Mouse (Mus musculus): Measurements from ENCODE around the gene Anapc5. TPM values are rescaled to one million over a fixed set of nuclear protein-coding genes. Genes with fewer than 3 reads are reported as not detected.

Anapc5 gene
- polyA plus RNA-seq, 1 experiment from 2014 or later = 544 TPM

DNA sequence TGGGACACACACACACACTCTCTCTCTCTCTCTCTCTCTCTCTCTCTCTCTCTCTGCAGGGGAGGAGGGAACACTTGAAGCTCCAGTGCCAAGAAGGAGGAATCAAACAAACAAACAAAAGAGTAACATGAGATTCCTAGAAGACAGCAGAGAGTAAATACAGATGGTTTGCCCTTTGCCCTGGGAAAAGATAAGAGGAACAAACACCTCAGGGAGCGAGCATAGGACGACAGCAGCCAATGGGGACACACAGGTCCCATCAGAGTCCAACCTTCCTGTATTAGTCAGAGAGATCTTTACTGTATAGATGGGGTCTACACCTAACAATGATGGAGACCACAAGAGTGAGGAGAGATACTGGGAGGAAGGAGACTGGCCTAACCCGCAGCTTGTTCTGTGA, 23.3 kb downstream of the Anapc5 start:
- H3K9ac ChIP-seq = no peak overlapping the region
- H3K4me2 ChIP-seq = no peak overlapping the region
- H3K27me3 ChIP-seq (replicated peaks) = no peaks in the 10 kb centered on the region
- no peaks in the 10 kb centered on the region for H3K9me3 ChIP-seq
- WGBS = 93% methylated on average over 3 of the region's 3 CpGs
- no peak for ATAC-seq (replicated peaks)
- peaks cover 16% of the 10 kb centered on the region for H3K4me1 ChIP-seq
- no peak overlapping the region for H3K4me3 ChIP-seq
- peaks cover 67% of the 10 kb centered on the region for H3K36me3 ChIP-seq (replicated peaks)
- 0 out of 2 replicates have a peak overlapping the region, but pooled peaks have one; percentile 25 for H3K27ac ChIP-seq

DNA sequence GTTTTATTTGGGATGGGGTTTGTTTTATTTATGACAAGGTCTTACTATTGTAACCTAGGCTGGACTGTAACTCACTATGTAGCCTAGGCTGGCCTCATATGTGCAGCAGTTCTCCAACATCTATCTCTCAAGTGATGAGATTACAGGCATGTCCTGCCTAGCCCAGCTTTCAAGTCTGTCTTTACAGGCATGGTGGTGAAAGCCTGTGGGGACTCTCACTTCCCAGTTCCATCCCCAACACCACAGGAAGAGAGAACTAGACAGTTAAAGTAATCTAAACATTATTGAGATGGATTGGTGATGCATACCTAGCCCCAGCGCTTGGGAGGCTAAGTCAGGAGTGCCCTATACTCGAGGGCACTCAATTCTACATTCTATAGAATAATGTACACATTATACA, 32.4 kb downstream of the Anapc5 start:
- Histone ChIP-seq H3K4me3 (no peak overlapping the region), H3K27ac (no peak overlapping the region), H3K27me3 (replicated peaks) (no peaks in the 10 kb centered on the region), H3K36me3 (replicated peaks) (peaks cover 42% of the 10 kb centered on the region), H3K4me2 (no peak overlapping the region), H3K9me3 (no peaks in the 10 kb centered on the region), H3K4me1 (no peaks in the 10 kb centered on the region), H3K9ac (no peak overlapping the region)
- ATAC-seq (replicated peaks) = no peak
- 97% methylated on average over 2 of the region's 2 CpGs for WGBS

DNA sequence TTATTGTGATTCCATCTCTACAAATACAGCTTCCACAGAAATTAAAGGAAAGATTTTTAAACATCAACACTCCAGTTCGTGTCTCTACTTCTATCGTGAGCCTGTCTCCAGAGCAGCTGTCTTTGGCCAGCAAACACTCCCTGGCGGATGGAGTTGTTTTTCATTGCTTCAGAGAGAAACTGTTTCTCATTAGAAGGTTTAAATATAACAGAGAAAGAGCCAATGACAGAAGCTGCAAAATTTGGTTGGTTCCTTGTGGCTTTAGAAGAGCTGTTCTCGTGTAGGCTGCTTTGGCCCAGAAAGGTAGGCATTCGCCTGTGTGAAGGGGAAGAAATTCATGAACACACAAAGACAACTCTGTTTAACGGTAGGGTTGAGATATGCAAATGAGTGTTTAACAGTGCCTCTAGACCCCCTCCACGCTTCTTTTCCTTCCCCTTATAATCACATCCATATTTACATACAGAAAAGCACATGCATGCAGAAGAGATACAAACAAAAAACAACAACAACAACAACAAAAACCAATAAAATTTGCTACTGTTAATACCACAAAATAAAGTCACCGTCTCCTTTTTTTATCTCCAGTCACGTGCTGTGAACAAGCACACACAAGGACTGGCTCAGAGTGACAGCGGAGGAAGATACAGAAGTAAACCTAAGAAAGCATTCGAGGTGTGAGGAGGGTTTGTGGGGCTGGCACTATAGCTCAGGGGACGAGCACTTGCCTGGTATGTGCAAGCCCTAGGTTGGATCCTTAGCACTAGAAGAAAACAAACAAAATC, 34.9 kb downstream of the Anapc5 start:
- no peak for ATAC-seq (replicated peaks)
- WGBS = 69% methylated on average over 12 of the region's 12 CpGs
- H3K27me3 ChIP-seq (replicated peaks) = no peaks in the 10 kb centered on the region
- no peak overlapping the region for H3K4me2 ChIP-seq
- no peak overlapping the region for H3K27ac ChIP-seq
- no peaks in the 10 kb centered on the region for H3K9me3 ChIP-seq
- H3K9ac ChIP-seq = no peak overlapping the region
- H3K36me3 ChIP-seq (replicated peaks) = peaks cover 25% of the 10 kb centered on the region
- H3K4me3 ChIP-seq = no peak overlapping the region
- no peaks in the 10 kb centered on the region for H3K4me1 ChIP-seq

DNA sequence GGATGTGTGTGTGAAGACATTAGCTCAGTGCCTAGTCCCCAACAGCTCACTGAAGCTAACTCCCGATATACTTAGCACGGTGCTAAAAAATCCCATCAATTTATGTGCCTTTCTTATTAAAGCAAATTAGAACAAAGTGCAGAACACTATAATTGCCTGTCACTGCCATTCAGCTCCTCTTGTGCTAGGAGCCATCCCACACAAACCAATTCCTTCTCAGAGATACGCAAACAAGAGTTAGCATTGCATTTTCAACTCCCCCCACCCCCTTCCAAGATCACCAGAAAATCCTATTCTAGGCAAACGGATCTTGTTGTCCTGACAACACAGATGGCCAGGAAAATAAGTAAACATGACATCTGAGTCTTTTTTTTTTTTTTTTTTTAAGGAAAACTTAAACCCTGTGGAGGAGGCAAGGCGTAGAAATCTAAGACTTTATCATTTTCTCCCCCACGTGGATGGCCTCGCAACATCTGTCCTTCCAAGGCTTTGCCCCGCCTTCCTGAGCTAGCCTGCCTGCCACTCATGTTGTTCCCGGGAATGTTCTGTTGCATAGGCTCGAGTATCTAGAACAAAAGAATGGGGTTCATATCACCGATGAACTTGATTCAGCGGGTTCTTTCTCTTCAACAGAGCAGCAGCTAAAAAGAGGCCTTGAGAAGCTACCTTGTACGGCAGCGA, 37.3 kb downstream of the Anapc5 start:
- no peak for ATAC-seq (replicated peaks)

DNA sequence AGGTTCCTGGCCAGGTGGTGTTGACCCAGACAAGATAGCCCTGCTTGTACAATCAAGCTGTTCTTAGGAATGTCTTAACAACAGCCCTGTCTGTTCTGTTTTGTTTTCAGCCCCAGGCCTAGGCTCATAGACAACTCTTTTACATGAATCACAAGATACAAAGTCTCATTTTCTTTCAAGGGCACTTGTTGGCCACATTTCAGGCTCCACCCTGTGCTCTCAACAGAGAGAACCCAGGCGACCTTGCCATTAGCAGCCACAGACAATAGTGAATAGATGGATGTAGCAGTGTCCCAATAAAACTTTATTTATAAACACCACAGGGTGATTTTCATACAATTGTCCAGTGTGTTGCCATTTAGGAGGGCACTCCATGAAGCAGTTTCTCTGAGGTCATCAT, 39.1 kb downstream of the Anapc5 start:
- Histone ChIP-seq H3K27me3 (replicated peaks) (no peaks in the 10 kb centered on the region), H3K27ac (no peak overlapping the region), H3K4me3 (no peak overlapping the region), H3K4me1 (peaks cover 17% of the 10 kb centered on the region), H3K9ac (no peak overlapping the region), H3K36me3 (replicated peaks) (peaks cover 7% of the 10 kb centered on the region; the same call in 1 of the 2 replicates), H3K9me3 (no peaks in the 10 kb centered on the region), H3K4me2 (no peak overlapping the region)
- WGBS = 76% methylated on average over 1 of the region's 1 CpGs
- ATAC-seq (replicated peaks) = no peak

More for the DNA sequence above, 37.3 kb downstream of the Anapc5 start:
- no peaks in the 10 kb centered on the region for H3K27me3 ChIP-seq (replicated peaks)
- no peak overlapping the region for H3K27ac ChIP-seq
- H3K4me2 ChIP-seq = no peak overlapping the region
- no peaks in the 10 kb centered on the region for H3K9me3 ChIP-seq
- H3K4me3 ChIP-seq = no peak overlapping the region
- 53% methylated on average over 14 of the region's 14 CpGs for WGBS
- no peak overlapping the region for H3K9ac ChIP-seq
- H3K4me1 ChIP-seq = peaks cover 4% of the 10 kb centered on the region; the same call in 1 of the 2 replicates
- peaks cover 20% of the 10 kb centered on the region for H3K36me3 ChIP-seq (replicated peaks)

DNA sequence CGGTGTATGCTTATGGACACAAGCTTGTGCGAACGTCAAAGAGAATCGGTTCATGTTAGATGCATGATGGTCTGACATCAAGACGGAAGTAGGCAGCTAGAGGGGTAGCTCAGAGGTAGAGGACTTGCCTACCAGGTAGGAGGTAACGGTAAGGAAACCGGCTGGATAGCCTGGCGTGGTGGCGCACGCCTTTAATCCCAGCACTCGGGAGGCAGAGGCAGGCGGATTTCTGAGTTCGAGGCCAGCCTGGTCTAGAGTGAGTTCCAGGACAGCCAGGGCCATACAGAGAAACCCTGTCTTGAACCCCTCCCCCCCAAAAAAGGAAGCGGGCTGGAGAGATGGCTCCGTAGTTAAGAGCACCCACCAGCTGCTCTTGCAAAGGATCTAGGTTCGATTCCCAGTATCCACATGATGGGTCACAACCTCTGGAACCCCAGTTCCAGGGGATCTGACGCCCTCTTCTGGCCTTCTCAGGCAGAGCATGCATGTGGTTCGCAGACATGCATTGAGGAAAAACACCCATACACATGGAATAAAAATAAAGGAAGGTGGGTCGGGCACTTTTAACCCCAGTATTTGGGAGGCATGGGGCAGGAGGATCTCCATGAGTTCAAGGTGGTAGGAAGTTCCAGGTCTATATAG, 40.2 kb downstream of the Anapc5 start:
- no peak overlapping the region for H3K27ac ChIP-seq
- H3K4me1 ChIP-seq = peaks cover 17% of the 10 kb centered on the region
- no peak overlapping the region for H3K9ac ChIP-seq
- H3K4me3 ChIP-seq = no peak overlapping the region
- no peaks in the 10 kb centered on the region for H3K27me3 ChIP-seq (replicated peaks)
- no peak overlapping the region for H3K4me2 ChIP-seq
- 88% methylated on average over 19 of the region's 19 CpGs for WGBS
- no peaks in the 10 kb centered on the region for H3K36me3 ChIP-seq (replicated peaks)
- H3K9me3 ChIP-seq = no peaks in the 10 kb centered on the region
- ATAC-seq (replicated peaks) = no peak

DNA sequence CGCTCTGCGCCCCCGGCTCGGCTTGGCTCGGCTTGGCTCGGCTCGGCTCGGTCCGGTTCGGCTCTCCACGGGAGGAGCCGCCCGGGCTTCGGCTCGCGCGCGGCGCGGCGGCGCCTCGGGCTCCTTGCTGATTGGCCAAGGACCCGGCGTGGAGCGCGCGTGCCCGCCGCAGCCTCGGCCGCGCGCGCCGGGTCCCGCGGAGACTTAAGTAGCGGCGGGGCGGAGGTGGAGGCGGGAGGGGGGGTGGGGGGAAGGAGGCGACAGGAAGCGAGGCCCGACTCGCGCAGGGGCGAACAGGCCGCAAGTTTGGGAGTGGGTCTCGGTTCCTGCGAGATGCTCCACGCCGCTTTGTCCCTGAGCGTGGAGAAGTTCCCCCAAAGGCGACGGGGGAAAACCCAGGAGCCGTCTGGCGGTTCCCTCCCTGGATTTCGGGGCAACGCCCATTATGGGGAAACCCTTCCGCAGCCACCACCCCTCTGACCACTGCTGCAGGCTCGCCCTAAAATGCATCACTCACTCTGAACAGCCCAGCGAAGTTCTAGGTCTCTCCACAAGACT, 41.8 kb downstream of the Anapc5 start, which contains the start of gene Camkk2:
Camkk2 (minus strand) TSS at position 133 of the 558 bp plus-strand sequence.
- peak; percentile 88 for ATAC-seq (replicated peaks)
- under 1% methylated on average over 44 of the region's 63 CpGs for WGBS
- H3K4me3 ChIP-seq = peak within 1 kb of the TSS; percentile 74

DNA sequence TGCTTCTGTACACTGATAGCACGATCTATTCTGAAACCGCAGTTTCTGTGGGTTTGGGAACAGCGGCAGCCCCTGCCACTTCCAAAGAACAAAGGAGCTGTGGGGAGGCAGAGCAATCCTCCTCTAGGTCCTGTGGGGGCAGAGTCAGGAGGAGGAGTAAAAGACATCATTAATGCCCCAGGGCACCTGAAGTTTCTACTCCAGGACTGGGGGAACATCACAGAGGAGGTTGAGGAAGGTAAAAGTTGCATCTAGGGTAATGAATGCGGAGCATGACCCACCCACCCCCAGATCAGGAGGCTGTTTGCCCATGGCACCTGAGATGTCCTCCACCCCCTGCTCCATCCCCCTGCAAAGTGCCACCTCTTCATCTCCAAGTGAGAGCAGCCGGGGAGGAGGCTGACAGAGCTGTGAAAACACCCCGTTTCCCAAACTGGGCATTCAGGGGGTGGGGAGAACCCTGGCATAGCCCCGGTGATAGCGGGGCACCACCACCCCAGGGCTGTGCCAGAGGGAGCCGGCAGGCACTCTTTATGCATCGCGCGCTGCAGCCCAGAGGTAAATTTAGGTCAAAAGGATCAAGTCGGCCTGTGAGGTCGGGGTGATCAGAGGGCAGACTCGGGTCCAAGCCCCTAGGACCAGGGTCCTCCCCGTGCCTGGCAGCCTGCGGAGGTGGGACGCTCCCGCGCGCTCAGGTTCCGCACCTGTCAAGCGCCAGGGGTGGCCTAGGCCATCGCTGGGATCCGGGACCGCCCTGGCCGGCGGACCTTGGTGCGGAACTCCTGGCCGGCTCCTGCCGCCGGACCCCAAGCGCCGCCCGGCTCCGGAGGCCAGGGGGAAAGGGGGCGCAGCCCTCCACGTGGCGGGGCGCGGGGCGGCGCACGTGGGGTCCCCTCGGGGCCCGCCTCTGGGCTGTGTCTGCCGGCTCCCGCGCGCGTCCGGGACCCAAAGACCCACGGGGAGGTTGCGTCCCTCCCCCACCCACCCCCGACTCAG, 42.6 kb downstream of the Anapc5 start:
- Histone ChIP-seq H3K27me3 (replicated peaks) (no peaks in the 10 kb centered on the region), H3K9ac (peak overlapping the region; percentile 80), H3K4me1 (peaks cover 17% of the 10 kb centered on the region), H3K4me3 (peak overlapping the region; percentile 74), H3K9me3 (no peaks in the 10 kb centered on the region), H3K4me2 (peak overlapping the region; percentile 87), H3K27ac (peak overlapping the region; percentile 70), H3K36me3 (replicated peaks) (no peaks in the 10 kb centered on the region)
- 1% methylated on average over 38 of the region's 55 CpGs for WGBS
- peak; percentile 67 for ATAC-seq (replicated peaks)

More for the DNA sequence above, 41.8 kb downstream of the Anapc5 start, which contains the start of gene Camkk2:
- H3K27me3 ChIP-seq (replicated peaks) = no peaks in the 10 kb centered on the region
- peak within 1 kb of the TSS; percentile 70 for H3K27ac ChIP-seq
- no peaks in the 10 kb centered on the region for H3K9me3 ChIP-seq
- H3K36me3 ChIP-seq (replicated peaks) = no peaks in the 10 kb centered on the region
- peak within 1 kb of the TSS; percentile 87 for H3K4me2 ChIP-seq
- peak within 1 kb of the TSS; percentile 80 for H3K9ac ChIP-seq
- peaks cover 17% of the 10 kb centered on the region for H3K4me1 ChIP-seq

DNA sequence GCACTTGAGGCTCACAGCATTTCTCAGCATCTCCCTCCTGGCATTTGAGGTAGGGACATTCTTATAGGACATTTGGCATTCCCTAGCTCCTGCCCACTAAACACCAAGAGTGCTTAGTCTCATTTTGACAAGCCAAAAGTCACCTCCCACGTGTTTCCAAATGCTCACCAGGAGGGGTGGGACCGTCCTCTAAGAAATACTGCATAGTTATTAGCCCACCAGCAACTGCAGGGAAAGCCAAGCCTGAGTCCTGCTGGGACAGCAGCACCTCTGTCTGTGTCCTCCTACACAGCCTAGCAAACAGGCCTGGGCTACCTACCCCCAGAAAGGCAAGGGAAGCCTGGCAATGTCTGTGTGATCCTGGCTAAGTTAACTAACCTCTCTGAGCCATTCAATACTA, 43.8 kb downstream of the Anapc5 start:
- H3K27me3 ChIP-seq (replicated peaks) = no peaks in the 10 kb centered on the region
- ATAC-seq (replicated peaks) = no peak
- H3K9ac ChIP-seq = no peak overlapping the region
- no peaks in the 10 kb centered on the region for H3K36me3 ChIP-seq (replicated peaks)
- H3K4me2 ChIP-seq = peak overlapping the region; percentile 87; the same call in 1 of the 2 replicates
- no peak overlapping the region for H3K27ac ChIP-seq
- peaks cover 17% of the 10 kb centered on the region for H3K4me1 ChIP-seq
- no peaks in the 10 kb centered on the region for H3K9me3 ChIP-seq
- 57% methylated on average over 2 of the region's 2 CpGs for WGBS
- H3K4me3 ChIP-seq = no peak overlapping the region

DNA sequence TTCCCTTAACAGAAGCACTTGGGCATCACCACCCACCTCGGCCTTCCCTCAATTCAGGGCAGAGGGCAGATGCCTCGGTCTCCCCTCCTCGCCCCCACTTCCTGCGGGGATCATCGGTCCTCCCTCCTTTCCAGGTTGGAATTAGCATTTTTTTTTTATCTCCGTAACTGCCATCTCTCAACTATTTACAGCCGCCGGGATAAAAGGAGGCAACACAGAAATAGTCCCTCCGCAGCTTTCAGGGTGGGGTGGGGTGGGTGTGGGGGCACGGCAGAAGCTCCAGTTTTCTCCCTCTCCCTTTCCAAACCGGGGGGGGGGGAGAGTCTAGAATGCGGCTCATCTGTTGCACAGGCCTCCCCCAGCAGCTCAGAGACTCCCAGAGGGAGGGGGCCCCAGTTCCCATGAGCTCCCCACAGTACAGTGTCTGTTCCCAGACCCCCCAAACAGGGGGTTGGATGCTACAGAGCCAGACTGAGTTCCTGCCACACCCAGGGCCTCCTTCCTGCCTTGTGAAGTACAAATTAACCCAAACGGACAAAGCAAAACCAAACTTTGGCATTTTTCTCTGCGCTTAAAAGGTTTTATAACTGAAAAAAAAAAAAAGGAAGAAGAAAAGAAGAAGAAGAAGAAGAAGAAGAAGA, 45.4 kb downstream of the Anapc5 start:
- H3K9me3 ChIP-seq = no peaks in the 10 kb centered on the region
- H3K36me3 ChIP-seq (replicated peaks) = no peaks in the 10 kb centered on the region
- H3K4me1 ChIP-seq = peaks cover 17% of the 10 kb centered on the region
- WGBS = 82% methylated on average over 14 of the region's 14 CpGs
- H3K9ac ChIP-seq = no peak overlapping the region
- H3K27me3 ChIP-seq (replicated peaks) = no peaks in the 10 kb centered on the region
- ATAC-seq (replicated peaks) = no peak
- no peak overlapping the region for H3K4me2 ChIP-seq
- H3K27ac ChIP-seq = no peak overlapping the region
- H3K4me3 ChIP-seq = no peak overlapping the region

Measured in midbrain, embryonic 15.5 days (tissue).